Mouse (Mus musculus) erythroid progenitor cell, adult 5-6 weeks (primary cell): ENCODE data around the gene Mrgprb5. TPM values are rescaled to one million over a fixed set of nuclear protein-coding genes. Genes with fewer than 3 reads are reported as not detected.
"Not testable (repeated sequence)": the region's sequence is repeated elsewhere in the genome, so short reads cannot be mapped to it uniquely, and the experiment has no call there.

ENCODE experiments used
- ATAC-seq: replicated peaks from 2 replicates; pipeline ENCODE4 v1.8.0; 2016; ENCODE audit warnings: moderate number of reproducible peaks, mild to moderate bottlenecking, moderate TSS enrichment, inconsistent platforms; ENCODE audit not compliant: poor library complexity, low FRiP score, severe bottlenecking
- total RNA-seq, 2 experiments: library from RNA; stranded (forward) in 1 of 2; stranded (reverse) in 1 of 2; fragments of 150-400 nt in 1 of 2; fragments of 186-747, 209-891 nt in 1 of 2; gene quantifications; 2 replicates each; pipeline versions ENCODE4 v1.2.3 to v1.2.4; 2015 to 2017; ENCODE audit warnings: low replicate concordance in 2 of 2

Mrgprb5 gene
- not detected in 2 replicates for total RNA-seq (2015; ENCODE audit: low replicate concordance)
- not detected in 2 replicates for total RNA-seq (2017; ENCODE audit: low replicate concordance)

GRCm38 (mm10) chr7:48168919-48169318 is at the start of gene Mrgprb5:
TSS of gene Mrgprb5 (minus strand) at chr7:48169019.
- no peak for ATAC-seq

GRCm38 (mm10) chr7:48199188-48199587 is 30.4 kb upstream of the Mrgprb5 start, which contains the start of gene Mrgprb4:
TSS of gene Mrgprb4 (minus strand) at chr7:48199288.
- no peak for ATAC-seq

GRCm38 (mm10) chr7:48167471-48167870 is 1.3 kb downstream of the Mrgprb5 start:
- ATAC-seq, result no peak

- ATAC-seq, result no peak
Measured at GRCm38 (mm10) chr7:48138248-48138702, 30.5 kb downstream of the Mrgprb5 start.

- ATAC-seq, result no peak
Measured at GRCm38 (mm10) chr7:48137216-48138077, 31.4 kb downstream of the Mrgprb5 start.

- ATAC-seq, result no peak
Measured at GRCm38 (mm10) chr7:48132674-48133073, 36.1 kb downstream of the Mrgprb5 start.

GRCm38 (mm10) chr7:48132247-48132646 is 36.6 kb downstream of the Mrgprb5 start:
- not testable (repeated sequence) for ATAC-seq

- not testable (repeated sequence) for ATAC-seq
Measured at GRCm38 (mm10) chr7:48131820-48132219, 37.0 kb downstream of the Mrgprb5 start.

GRCm38 (mm10) chr7:48123806-48124205 is 45.0 kb downstream of the Mrgprb5 start:
- ATAC-seq, result no peak

Other genes starting within 250 kb of the Mrgprb5 start
- not detected in 2 replicates for gene Mrgpra4, start 186.9 kb downstream of the Mrgprb5 start, total RNA-seq (2015; ENCODE audit: low replicate concordance)
- gene Mrgpra4, start 186.9 kb downstream of the Mrgprb5 start, total RNA-seq (2017; ENCODE audit: low replicate concordance), result not detected in 2 replicates
- not detected in 2 replicates for gene Mrgprx1, start 141.4 kb downstream of the Mrgprb5 start, total RNA-seq (2015; ENCODE audit: low replicate concordance)
- gene Mrgprx1, start 141.4 kb downstream of the Mrgprb5 start, total RNA-seq (2017; ENCODE audit: low replicate concordance), result not detected in 2 replicates
- not detected in 2 replicates for gene Mrgprb4, start 30.3 kb upstream of the Mrgprb5 start, total RNA-seq (2015; ENCODE audit: low replicate concordance)
- gene Mrgprb4, start 30.3 kb upstream of the Mrgprb5 start, total RNA-seq (2017; ENCODE audit: low replicate concordance), result not detected in 2 replicates
- not detected in 2 replicates for gene Mrgprb8, start 219.5 kb upstream of the Mrgprb5 start, total RNA-seq (2015; ENCODE audit: low replicate concordance)
- not detected in 2 replicates for gene Mrgprb8, start 219.5 kb upstream of the Mrgprb5 start, total RNA-seq (2017; ENCODE audit: low replicate concordance)